Mouse (Mus musculus) Muller cell, postnatal 12 days (primary cell): ENCODE results near the gene Abcb7.
"Not testable (repeated sequence)": the region's sequence is repeated elsewhere in the genome, so short reads cannot be mapped to it uniquely, and the experiment has no call there.

Experiments
- DNase-seq: peaks from one replicate; pipeline ENCODE4 v3.0.0-alpha.2; 2015; ENCODE audit errors: inconsistent ontology term

Gene Abcb7

DNA sequence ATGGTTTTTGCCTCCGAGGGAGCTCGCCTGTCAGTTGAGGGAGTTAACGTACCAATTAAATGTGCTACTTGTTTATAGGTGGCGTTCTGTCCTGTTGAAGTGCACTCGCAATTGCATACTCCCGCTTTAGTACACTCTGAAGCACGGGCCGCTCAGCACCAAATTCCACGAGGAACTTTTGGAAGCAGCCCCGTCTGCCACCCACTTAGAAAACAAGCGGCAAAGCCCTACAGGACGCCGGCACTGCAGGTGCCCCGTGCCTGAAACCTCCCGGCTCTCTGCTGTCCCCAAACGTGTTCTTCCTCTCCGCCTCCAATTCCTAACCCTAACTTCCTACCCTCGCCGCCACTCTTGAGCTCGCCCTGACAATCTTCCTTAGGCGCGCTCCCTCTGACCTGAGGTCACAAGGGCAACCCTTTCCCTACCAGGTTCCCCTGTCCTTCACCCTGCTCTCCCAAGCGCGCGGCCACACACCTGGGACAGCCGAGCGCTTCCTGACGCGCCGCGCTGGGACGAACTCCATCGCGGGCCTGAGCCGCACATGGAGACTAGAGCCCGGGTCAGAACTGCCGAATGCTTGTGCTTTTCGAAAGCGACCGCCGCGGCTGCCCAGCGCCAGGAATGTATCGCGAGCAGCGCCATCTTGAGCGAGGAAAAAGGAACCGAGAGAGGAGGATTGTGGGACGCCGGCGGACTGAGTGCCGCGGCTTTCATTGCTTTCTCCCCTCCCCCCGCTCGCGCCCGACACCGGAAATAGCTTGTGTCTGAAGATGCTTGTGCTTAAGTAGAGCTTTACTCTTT, at the start of gene Abcb7:
Abcb7 (minus strand) TSS at position 674 of the 801 bp plus-strand sequence.
- peak; percentile 88 for DNase-seq

DNA sequence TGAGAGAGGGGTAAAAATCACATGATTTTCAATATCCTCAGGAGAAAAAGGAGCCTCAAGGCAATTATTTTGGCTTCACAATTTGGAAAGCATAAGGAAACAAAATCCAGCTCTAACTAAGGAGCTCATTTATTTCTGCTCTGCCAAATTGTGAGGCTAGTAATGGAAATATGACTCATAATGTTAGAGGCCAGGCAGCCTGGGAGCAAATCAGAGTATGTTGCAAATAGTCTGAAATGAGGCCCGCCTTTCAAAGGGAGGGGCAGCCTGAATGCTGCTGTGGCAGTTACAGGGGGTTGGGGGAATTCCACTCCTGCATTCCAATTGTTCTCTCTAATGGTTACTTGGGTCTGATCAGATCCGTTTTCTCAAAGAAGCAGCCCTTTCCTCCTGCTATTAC, 48.1 kb upstream of the Abcb7 start:
- DNase-seq, result peak; percentile 81

DNA sequence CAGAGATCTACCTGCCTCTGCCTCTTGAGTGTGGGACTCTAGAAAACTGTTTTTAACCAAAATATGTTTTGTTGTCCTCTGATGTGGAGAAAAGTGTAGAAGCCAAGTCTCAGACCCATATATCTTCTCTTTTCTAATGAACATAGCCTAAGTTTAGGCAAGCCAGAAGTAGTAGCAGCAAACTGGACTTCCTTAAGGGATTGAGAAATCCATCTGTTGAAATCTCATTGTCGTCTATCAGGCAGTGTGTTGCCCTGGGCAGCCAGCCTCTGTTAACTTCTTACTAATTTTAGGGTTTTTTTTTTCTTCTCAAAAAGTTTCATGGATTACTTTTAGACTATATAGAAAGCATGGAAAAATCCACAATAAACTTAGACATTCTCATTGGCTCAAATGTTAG, 38.8 kb upstream of the Abcb7 start:
- no peak for DNase-seq

DNA sequence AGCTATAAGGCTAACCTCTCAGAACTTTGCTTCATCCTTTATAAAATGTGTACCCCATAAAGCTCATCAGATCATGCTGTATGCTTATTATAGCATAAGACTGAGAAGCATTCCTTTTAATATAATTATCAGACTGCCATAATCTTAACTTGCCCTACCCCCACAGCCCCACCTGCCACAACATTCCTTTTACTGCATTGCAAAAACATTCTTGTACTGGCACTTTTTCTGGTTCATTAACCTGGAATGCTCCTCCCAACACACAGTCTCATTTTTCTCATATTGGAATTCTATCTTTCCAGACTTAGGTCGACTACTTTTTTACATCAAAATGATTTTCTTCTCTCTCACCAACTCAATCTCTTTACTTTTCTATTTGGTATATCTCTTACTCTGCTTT, 19.8 kb upstream of the Abcb7 start:
- peak; percentile 76 for DNase-seq

DNA sequence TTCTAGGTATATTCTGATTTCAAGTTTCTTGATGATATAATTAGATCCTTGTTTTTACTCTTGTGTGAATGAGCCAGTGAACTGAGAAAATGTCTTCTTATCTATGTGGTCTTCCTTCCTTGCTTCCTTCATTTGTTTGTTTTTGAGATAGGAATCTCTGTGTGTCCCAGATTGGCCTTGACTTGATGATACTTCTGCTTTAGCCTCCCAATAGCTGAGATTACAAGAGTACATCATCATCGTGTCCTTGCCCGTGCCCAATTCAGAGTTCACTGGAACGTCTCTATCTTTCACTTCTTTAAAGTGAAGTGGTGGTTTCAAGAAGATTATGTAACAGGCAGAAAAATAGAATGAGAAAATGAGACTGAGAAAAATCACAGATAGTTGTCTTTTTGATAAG, 14.5 kb upstream of the Abcb7 start:
- DNase-seq, result no peak

DNA sequence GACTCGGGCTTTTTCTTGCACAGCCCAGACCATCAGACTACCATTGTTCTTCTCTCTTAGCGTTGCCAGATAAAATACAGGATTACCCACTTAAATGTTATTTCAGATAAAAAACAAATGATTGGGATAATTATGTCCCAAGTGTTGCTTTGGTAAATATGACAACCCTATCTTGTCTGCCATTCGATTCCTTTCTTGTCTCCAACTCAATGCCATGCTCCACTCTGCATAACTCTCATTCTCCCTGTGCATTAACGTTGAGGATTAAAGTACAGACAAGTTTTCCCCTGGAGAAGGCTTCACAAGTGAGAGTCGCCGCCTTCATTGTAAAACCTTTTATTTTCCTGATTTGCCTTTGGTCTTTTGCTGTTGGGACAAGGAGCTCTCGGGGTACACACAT, 339 bp upstream of the Abcb7 start:
- no peak for DNase-seq

DNA sequence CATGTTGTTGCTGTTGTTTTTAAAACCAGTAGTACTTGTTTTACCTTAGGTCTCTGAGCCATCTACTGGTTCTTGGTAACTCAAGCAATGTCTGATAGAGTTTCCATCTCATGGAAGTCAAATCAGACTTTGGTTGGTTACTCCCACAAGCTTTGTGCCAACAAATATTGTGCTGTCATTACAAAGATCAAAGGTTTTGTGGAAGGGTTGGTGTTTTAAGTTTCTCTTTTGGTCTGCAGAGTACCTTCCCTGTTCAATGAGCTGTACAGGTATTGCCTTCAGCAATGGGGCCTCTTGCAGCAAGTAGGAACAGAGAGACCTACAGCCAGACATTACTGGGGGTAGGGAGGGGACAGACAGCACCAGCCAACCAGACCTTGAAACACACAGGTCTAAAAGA, 5.5 kb downstream of the Abcb7 start:
- DNase-seq, result no peak

DNA sequence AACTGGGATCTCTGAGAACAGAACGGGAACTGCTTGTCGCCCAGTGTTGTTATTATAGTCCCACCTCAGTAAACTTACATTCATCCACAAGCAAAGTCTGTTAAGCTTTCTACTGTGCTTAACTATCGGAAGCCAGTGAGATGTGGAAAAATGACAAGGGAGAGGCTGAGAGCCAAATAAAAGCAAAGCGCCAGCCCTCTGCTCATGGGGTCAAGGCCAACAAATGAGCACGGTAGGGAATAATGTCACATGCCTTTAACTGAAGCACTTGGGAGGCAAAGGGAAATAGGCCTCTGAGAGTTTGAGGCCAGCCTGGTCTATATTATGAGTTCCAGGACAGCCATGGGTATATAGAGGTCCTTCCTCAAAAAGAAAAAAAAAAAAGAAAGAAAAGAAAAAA, 11.2 kb downstream of the Abcb7 start:
- no peak for DNase-seq

DNA sequence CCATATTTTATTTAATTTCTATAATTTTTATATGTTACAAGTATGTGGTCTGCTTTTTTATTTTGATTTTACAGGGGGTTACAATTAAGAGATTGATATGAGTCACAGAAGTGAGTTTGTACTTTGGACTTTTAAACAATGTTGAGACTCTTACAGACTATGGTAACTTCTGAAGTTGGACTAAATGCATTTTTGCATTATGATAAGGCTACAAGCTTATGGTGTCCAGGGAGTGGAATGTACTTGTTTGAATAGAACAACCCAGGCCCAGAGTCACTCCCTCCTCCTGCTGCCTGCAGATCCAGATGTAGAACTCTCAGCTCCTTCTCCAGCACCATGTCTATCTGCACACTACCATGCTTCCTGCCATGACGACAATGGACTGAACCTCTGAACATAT, 12.5 kb downstream of the Abcb7 start:
- DNase-seq, result no peak

DNA sequence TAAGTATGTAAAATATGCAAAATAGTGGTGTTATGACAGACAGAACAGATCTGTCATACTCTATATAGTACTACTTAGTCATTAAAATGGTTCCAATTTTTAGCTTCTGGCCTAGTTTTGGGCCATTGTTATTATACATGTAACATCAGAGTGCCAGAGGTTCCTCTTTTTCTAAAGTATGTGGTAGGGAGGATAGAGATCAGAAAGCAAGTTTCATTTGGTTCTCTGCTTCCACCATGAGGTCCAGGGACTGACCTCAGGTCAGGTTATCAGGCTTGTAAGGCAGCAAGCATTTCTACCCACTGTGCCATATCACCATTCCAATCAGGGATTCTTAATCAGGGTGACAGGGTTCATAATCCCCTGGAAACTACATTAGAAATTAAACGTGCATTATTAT, 16.1 kb downstream of the Abcb7 start:
- DNase-seq, result no peak

DNA sequence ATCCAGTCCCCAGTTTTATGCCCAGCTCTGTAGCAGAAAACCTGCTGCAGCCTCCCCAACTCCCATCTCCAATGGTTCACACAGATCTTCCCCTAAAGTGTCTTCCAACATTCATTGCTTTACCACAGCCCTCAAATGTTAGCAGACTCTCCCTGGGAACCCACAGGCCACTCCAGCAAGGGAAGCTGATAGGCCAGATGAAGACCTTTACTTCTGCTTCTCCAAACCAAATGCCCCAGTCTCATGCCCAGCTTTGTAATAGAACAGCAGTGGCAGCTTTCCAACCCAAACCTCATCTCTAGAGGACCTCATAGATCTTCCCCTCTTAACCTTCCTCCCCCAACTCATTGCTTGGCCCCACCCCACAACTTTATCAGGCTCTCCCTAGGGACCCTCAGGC, 54.0 kb downstream of the Abcb7 start:
- DNase-seq, result no peak

DNA sequence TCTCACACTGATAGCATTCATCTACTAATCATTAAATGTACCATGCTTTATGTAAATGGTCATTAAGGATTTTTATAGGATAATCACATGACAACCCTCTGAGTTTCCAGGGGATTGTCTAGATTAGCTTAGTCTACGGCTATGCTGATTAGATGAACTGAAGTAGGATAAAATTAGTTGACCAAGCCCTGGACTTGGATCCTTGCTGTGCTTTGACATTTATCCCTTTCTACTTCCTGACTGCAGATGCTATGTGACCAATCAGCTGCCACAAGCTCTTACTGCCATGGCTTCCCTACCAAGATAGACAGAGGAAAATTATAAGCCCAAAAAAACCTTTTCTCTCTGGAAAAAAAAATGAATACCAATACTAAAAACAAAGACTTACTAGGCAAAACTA, 57.8 kb downstream of the Abcb7 start:
- DNase-seq, result no peak

DNA sequence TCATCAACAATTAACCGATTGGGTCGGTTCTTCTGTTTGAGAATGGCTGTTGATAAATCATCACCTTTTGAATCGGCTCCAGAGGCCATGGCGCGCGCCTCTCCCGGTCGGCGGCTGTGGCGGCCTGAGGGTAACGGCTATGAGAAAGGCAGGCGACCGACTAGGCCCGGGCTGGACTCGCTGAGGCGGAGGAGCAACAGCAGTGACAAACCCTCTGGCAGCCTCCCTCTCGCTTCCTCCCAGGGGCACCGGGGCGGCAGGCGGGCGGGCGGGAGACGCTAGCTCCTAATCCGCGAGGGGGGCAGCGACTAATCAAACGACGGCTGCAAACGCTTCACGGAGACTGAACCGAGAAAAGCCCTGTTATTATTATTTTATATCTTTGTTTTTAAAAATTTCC, 65.5 kb downstream of the Abcb7 start:
- DNase-seq, result not testable (repeated sequence)

DNA sequence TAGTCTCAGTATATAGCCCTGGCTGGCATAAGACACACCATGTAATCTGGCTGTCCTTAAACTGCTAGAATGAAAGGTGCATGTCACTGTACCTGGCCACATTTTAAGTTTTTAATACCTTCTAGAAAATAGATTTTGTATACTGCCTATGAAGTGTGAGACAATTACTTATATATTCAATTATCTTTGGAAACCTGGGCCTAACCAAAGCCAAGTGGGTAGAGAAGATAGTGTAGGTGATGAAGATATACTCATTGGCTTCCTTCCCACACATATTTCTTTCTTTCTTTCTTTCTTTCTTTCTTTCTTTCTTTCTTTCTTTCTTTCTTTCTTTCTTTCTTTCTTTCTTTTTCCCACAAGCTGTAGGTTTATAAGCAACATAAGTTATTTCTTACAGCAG, 121.9 kb downstream of the Abcb7 start:
- DNase-seq, result no peak

DNA sequence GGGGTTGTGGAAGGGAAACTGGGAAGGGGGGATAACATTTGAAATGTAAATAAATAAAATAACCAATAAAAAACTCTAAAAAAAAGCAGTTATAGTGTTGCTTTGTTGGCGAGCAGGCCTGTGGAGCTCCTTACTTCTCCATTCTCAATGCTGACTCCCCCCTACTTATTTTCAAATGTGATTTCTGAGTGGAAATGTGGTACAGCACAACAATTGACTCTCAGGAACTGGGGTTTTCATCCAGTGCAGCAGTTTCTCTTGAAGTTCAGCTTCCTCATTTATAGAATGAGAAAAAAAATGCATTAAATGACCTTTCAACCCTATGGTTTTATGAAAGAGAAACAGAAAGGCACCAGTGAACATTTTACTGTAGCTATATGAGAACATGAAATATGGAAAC, 133.8 kb downstream of the Abcb7 start:
- DNase-seq, result no peak

DNA sequence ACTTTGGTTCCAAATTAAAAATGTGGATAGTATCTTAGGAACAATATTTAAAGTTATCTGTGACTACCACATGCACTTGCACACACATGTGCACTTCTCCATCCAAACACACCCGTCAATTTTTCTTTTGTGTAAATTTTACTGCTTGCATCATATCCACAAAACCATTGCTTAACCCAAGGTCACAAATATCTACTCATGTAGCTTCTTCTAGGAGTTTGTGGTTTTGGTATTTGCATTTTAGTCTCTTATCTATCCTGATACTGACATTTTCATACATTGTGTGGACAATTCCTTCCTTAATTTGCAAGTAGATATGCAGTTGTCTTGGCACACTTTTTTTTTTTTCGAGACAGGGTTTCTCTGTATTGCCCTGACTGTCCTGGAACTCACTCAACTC, 149.3 kb downstream of the Abcb7 start:
- DNase-seq, result no peak

DNA sequence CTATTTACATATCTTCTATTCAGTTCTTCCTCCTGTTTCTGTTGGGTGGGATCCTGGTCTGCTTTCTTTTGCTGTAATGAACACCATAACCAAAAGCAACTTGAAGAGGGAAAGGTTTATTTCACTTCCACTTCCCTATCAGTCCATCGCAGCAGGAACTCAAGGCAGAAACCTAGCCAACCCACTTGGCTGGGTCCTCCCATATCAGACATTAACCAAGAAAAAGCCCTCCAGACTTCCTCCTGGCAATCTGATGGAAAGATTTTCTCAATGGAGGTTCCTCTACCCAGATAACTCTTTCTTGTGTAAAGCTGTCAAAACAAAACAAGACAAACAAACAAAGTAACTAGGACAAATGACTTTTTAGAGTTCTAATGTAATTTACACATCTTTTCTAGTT, 151.2 kb downstream of the Abcb7 start:
- no peak for DNase-seq

DNA sequence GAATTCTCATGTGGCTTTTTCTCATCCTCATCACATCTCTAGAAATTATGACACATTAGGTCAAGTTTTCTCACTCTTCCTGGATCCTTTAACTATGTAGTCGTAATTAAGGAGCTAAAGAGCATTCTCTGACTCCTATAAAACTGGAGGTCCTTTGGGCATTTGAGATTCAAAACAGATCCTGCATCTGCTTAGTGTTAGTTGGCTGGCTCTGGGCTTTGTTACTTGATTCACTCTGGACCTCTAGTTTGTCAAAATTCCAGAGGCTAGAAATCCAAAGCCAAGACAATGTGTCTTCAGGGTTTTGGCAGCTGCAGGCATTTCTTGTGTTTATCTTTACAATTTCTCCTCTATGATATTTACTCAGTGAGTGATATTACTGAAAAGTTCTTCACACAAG, 157.1 kb downstream of the Abcb7 start:
- peak; percentile 7 for DNase-seq
